Comparison of ENCODE assay signal across 9 mouse cellular contexts in the genomic region with DNA sequence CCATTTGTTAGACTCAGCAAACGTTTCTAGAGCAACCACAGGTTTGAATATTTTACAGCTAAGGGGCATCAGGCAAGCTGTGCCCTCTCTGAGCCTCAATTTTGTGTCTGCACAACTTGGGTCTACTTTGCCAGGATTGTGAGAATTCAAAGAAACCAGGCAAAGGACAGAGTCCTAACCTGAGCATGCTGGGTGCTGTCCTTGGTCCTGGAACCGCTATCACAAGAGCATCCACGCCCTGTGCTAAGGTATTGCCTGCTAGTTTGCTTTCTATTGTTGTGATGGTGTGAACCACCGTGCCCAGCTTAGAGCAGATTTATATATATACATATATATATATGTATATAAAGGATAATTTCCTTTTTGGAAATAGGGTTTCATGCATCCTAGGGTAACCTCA. TPM values are rescaled to one million over a fixed set of nuclear protein-coding genes. Genes with fewer than 3 reads are reported as not detected.
A peak's percentile ranks its signal among the peaks of the same experiment; 100 is the strongest.
DNase-seq lines count a peak whose midpoint lies in the region; ATAC-seq and TF ChIP-seq lines count a peak whose summit lies in the region.
"Had no signal": no experiment of that assay in that cellular context is flagged by ENCODE, and none has a peak within 500 bp of the region (broad histone marks: within the 10 kb centered on the region; RNA-seq: fewer than 3 reads in every experiment).

No protein-coding gene starts in this region.

- no peaks in the 10 kb centered on the region for H3K9me3 ChIP-seq in intestine, embryonic 14.5 days (ENCODE audit: control insufficient read depth, low read length)
- H3K9me3 ChIP-seq in intestine, postnatal 0 days (ENCODE audit: control insufficient read depth), result no peaks in the 10 kb centered on the region
- H3K9me3 ChIP-seq: limb, embryonic 12.5 days had no signal

- no peak for TF ChIP-seq CTCF in intestine, postnatal 0 days (IDR thresholded peaks at IDR 0.05; ENCODE audit: low read depth)
- no peak for TF ChIP-seq CTCF in heart, adult 2 months (IDR thresholded peaks at IDR 0.05)

- no peak for TF ChIP-seq EP300 in heart, adult 2 months (IDR thresholded peaks at IDR 0.05; ENCODE audit: insufficient read depth, low read depth, low read length)

- no peaks in the 10 kb centered on the region for H3K79me2 ChIP-seq in myocyte (ENCODE audit: control insufficient read depth, insufficient read depth)
- no peaks in the 10 kb centered on the region for H3K79me2 ChIP-seq in heart, adult 2 months (replicated peaks; ENCODE audit: control insufficient read depth, insufficient read depth, low read length)

- H3ac ChIP-seq in myocyte (ENCODE audit: control insufficient read depth, insufficient read length), result no peak overlapping the region

- H3K36me3 ChIP-seq in intestine, embryonic 14.5 days (ENCODE audit: control insufficient read depth, insufficient read depth, low read length), result no peaks in the 10 kb centered on the region
- H3K36me3 ChIP-seq in intestine, postnatal 0 days (ENCODE audit: control insufficient read depth, insufficient read depth), result no peaks in the 10 kb centered on the region
- H3K36me3 ChIP-seq in myocyte (ENCODE audit: control insufficient read depth, insufficient read depth), result no peaks in the 10 kb centered on the region
- H3K36me3 ChIP-seq in heart, adult 2 months (ENCODE audit: control insufficient read depth, insufficient read depth, low read length), result no peaks in the 10 kb centered on the region
- H3K36me3 ChIP-seq: limb, embryonic 12.5 days had no signal

- H3K4me1 ChIP-seq in intestine, embryonic 14.5 days (replicated peaks; ENCODE audit: control insufficient read depth, insufficient read depth, low read length), result no peaks in the 10 kb centered on the region
- no peaks in the 10 kb centered on the region; the same call in 1 of the 2 replicates for H3K4me1 ChIP-seq in intestine, postnatal 0 days (replicated peaks; ENCODE audit: control insufficient read depth, insufficient read depth, low read length)
- H3K4me1 ChIP-seq in heart, adult 2 months (ENCODE audit: control insufficient read depth, insufficient read depth, low read length), result peaks cover 1% of the 10 kb centered on the region; the same call in 1 of the 2 replicates

- peaks cover 55% of the 10 kb centered on the region for H3K27me3 ChIP-seq in intestine, embryonic 14.5 days (replicated peaks; ENCODE audit: control insufficient read depth, insufficient read depth, low read length)
- H3K27me3 ChIP-seq in intestine, postnatal 0 days (replicated peaks; ENCODE audit: control insufficient read depth, insufficient read depth, low read length), result peaks cover 37% of the 10 kb centered on the region
- peaks cover 27% of the 10 kb centered on the region for H3K27me3 ChIP-seq in myocyte (ENCODE audit: control insufficient read depth, insufficient read depth, insufficient read length)
- peaks cover 4% of the 10 kb centered on the region; the same call in 1 of the 2 replicates for H3K27me3 ChIP-seq in heart, adult 2 months (ENCODE audit: control insufficient read depth, insufficient read depth, low read length)

- no peak overlapping the region for H3K9ac ChIP-seq in intestine, embryonic 14.5 days (ENCODE audit: low read length)
- no peak overlapping the region for H3K9ac ChIP-seq in intestine, postnatal 0 days (ENCODE audit: low read depth, low read length)
- no peak overlapping the region for H3K9ac ChIP-seq in heart, adult 2 months (ENCODE audit: low read depth, low read length)
- H3K9ac ChIP-seq: limb, embryonic 12.5 days had no signal

- no peak overlapping the region for H3K27ac ChIP-seq in intestine, embryonic 14.5 days (ENCODE audit: low read depth)
- no peak overlapping the region for H3K27ac ChIP-seq in intestine, postnatal 0 days (ENCODE audit: low read depth, low read length)
- no peak overlapping the region for H3K27ac ChIP-seq in heart, adult 2 months
- H3K27ac ChIP-seq: limb, embryonic 12.5 days had no signal

- intact Hi-C loops in heart, adult 2 months (cut with DNase I), result no loop called here

- no peak overlapping the region for H3K4me3 ChIP-seq in intestine, embryonic 14.5 days (ENCODE audit: low read depth, low read length)
- H3K4me3 ChIP-seq in intestine, postnatal 0 days (ENCODE audit: low read depth, low read length), result no peak overlapping the region
- H3K4me3 ChIP-seq in myocyte, result no peak overlapping the region
- no peak overlapping the region for H3K4me3 ChIP-seq in heart, adult 2 months
- H3K4me3 ChIP-seq: limb, embryonic 12.5 days had no signal

- H3K4me2 ChIP-seq in intestine, embryonic 14.5 days (ENCODE audit: low read length), result no peak overlapping the region
- no peak overlapping the region for H3K4me2 ChIP-seq in intestine, postnatal 0 days (replicated peaks; ENCODE audit: low read depth)
- no peak overlapping the region for H3K4me2 ChIP-seq in myocyte (ENCODE audit: low read depth)
- H3K4me2 ChIP-seq: limb, embryonic 12.5 days had no signal

- ATAC-seq in intestine, embryonic 14.5 days (replicated peaks; ENCODE audit: low FRiP score, low TSS enrichment, low read depth), result no peak
- ATAC-seq in intestine, postnatal 0 days, result no peak
- ATAC-seq in hematopoietic stem cell, adult 5-6 weeks (replicated peaks in 1 of 2; ENCODE audit: insufficient read depth in 1 of 2, low FRiP score in 2 of 2, low TSS enrichment in 1 of 2, low read depth in 1 of 2, poor library complexity in 2 of 2, severe bottlenecking in 2 of 2), result peak; percentile 53 to 54; a peak in 1 of 4 replicates

- DNase-seq in intestine, embryonic 14.5 days (ENCODE audit: low spot score), result peak; percentile 84
- DNase-seq in Muller cell, postnatal 12 days (ENCODE audit: inconsistent ontology term), result peak; percentile 34
- no peak for DNase-seq in layer of hippocampus, adult 9-11 months
- no peak for DNase-seq in cerebellum, adult 8-10 months
- DNase-seq in heart, adult 2 months, result no peak

- 5% methylated on average over 4 of the region's 4 CpGs for WGBS in intestine, embryonic 14.5 days
- 2% methylated on average over 4 of the region's 4 CpGs for WGBS in intestine, postnatal 0 days
- 4% methylated on average over 4 of the region's 4 CpGs for WGBS in heart, adult 2 months

- TF ChIP-seq POLR2A in myocyte (IDR thresholded peaks at IDR 0.05; ENCODE audit: insufficient read length, low read depth), result no peak
- no peak for TF ChIP-seq POLR2A in heart, adult 2 months (IDR thresholded peaks at IDR 0.05; ENCODE audit: insufficient read depth, low read depth, low read length)

TF ChIP-seq in myocyte, 11 proteins besides CTCF, POLR2A, EP300 and RAD21:
- no peak for TF ChIP-seq MYOG (IDR thresholded peaks at IDR 0.05; ENCODE audit: control insufficient read depth in 1 of 3, insufficient read depth in 1 of 3, insufficient read length in 2 of 3, low read depth in 2 of 3)
- no peak for TF ChIP-seq TCF3 (IDR thresholded peaks at IDR 0.05; ENCODE audit: insufficient read length, low read depth)
- TF ChIP-seq REST (IDR thresholded peaks at IDR 0.05; ENCODE audit: insufficient read depth, insufficient read length), result peak; percentile 98
- no peak for TF ChIP-seq E2F4 (IDR thresholded peaks at IDR 0.05; ENCODE audit: insufficient read depth)
- no peak for TF ChIP-seq SRF (IDR thresholded peaks at IDR 0.05; ENCODE audit: control insufficient read depth, insufficient read length, low read depth)
TF ChIP-seq in myocyte: peak in this region for 1.

RNA-seq across cellular contexts. Expression of a gene that starts 3.9 kb away (rescaled TPM):
- polyA plus RNA-seq in intestine, embryonic 14.5 days (2014; fragmentation: Nextera tagmentation; extraction: Ambion mirVana), result 3.1 and 3.6 TPM in 2 replicates
- polyA plus RNA-seq in intestine, postnatal 0 days (2015; fragmentation: Nextera tagmentation; extraction: Ambion mirVana), result 0.90 and 1.1 TPM in 2 replicates
- 1.3 and 2.9 TPM in 2 replicates for total RNA-seq in hematopoietic stem cell, adult 5-6 weeks (2017)
- 0.05 TPM for polyA plus RNA-seq in myocyte (2012; fragmentation: generic; extraction: Trizol)
- under 1 TPM; 0.57 to 0.73 TPM for total RNA-seq in heart, adult 2 months (2021)
- polyA plus RNA-seq in heart, adult 2 months (2012; rRNA removed), result 0.91 and 1.2 TPM in 2 replicates

Comparison
In these comparisons a context has a peak if more than half of its experiments do, and no peak if none do; other contexts are left out.
1. ATAC-seq: peak in hematopoietic stem cell, adult 5-6 weeks (2 of 2); none in intestine, embryonic 14.5 days (single experiment) and intestine, postnatal 0 days (single experiment).
2. DNase-seq: peak in intestine, embryonic 14.5 days (single experiment) and Muller cell, postnatal 12 days (single experiment); none in layer of hippocampus, adult 9-11 months (single experiment), cerebellum, adult 8-10 months (single experiment) and heart, adult 2 months (0 of 2).